Mouse (Mus musculus) limb, embryonic 14.5 days (tissue): ENCODE measurements around the gene Thap3. TPM values are rescaled to one million over a fixed set of nuclear protein-coding genes. Genes with fewer than 3 reads are reported as not detected.

Experiments
- ATAC-seq: fragments of 200-750 bp; cut with Nextera tagmentation; 2 replicates; pipeline ENCODE4 v1.8.0; 2017; ENCODE audit warnings: low read depth, moderate number of reproducible peaks, moderate TSS enrichment; ENCODE audit not compliant: low FRiP score
- DNase-seq: peaks from one replicate; pipeline ENCODE4 v3.0.0-alpha.2; 2015; ENCODE audit warnings: low spot score
- H3K27ac ChIP-seq: fragments of 300-500 bp; sonication (generic); replicated peaks from 2 replicates; pipeline ENCODE4 v1.5.1; 2014; ENCODE audit warnings: low read depth, mild to moderate bottlenecking, low read length, moderate library complexity, mixed read lengths
- H3K27me3 ChIP-seq: fragments of 300-500 bp; sonication (generic); 2 replicates; pipeline ENCODE4 v1.6.1; 2014; ENCODE audit warnings: low read length, mixed read lengths; ENCODE audit not compliant: control insufficient read depth, insufficient read depth
- H3K36me3 ChIP-seq: fragments of 300-500 bp; sonication (generic); 2 replicates; pipeline ENCODE4 v1.6.1; 2014; ENCODE audit warnings: mild to moderate bottlenecking, low read length, moderate library complexity, mixed read lengths; ENCODE audit not compliant: control insufficient read depth, insufficient read depth
- H3K4me1 ChIP-seq: fragments of 300-500 bp; sonication (generic); 2 replicates; pipeline ENCODE4 v1.6.1; 2014; ENCODE audit warnings: antibody characterized with exemption, low read length, mixed read lengths; ENCODE audit not compliant: control insufficient read depth, insufficient read depth
- H3K4me2 ChIP-seq: fragments of 300-500 bp; sonication (generic); replicated peaks from 2 replicates; pipeline ENCODE4 v1.6.1; 2014; ENCODE audit warnings: low read depth, mild to moderate bottlenecking, low read length, moderate library complexity; ENCODE audit not compliant: severe bottlenecking
- H3K4me3 ChIP-seq: fragments of 300-500 bp; sonication (generic); replicated peaks from 2 replicates; pipeline ENCODE4 v1.5.1; 2014; ENCODE audit warnings: low read length
- H3K9ac ChIP-seq: fragments of 300-500 bp; sonication (generic); 2 replicates; pipeline ENCODE4 v1.6.1; 2014; ENCODE audit warnings: mild to moderate bottlenecking, low read depth, low read length, moderate library complexity; ENCODE audit not compliant: severe bottlenecking
- H3K9me3 ChIP-seq: fragments of 300-500 bp; sonication (generic); 2 replicates; pipeline ENCODE4 v1.6.1; 2016; ENCODE audit warnings: low read length; ENCODE audit not compliant: control insufficient read depth
- POLR2A ChIP-seq: fragments of 200-500 bp; IDR thresholded peaks from 2 replicates; pipeline ENCODE4 v1.8.0; 2012; ENCODE audit warnings: inconsistent platforms, mild to moderate bottlenecking, moderate library complexity, borderline replicate concordance; ENCODE audit not compliant: insufficient read depth, insufficient read length; ENCODE audit errors: extremely low read depth
- WGBS: fragments of 180-500 bp; shearing (Covaris S2); extraction: QIAGEN DNeasy Blood & Tissue Kit; methylation state at CpG from one replicate; pipeline ENCODE4 v1.1.7; 2014; 5-methylcytosine and 5-hydroxymethylcytosine counted together
- polyA plus RNA-seq, 2 experiments: library from polyadenylated mRNA; depleted of rRNA in 1 of 2; stranded (reverse) in 1 of 2; unstranded in 1 of 2; fragments of >200 nt; fragmentation: Nextera tagmentation in 1 of 2; extraction: Ambion mirVana in 1 of 2; gene quantifications; 2 replicates each; pipeline versions ENCODE4 v1.2.1 to v1.2.3; 2012 to 2014

The Thap3 gene
- polyA plus RNA-seq, 2 experiments, result 37.5 to 61.6 TPM

DNA sequence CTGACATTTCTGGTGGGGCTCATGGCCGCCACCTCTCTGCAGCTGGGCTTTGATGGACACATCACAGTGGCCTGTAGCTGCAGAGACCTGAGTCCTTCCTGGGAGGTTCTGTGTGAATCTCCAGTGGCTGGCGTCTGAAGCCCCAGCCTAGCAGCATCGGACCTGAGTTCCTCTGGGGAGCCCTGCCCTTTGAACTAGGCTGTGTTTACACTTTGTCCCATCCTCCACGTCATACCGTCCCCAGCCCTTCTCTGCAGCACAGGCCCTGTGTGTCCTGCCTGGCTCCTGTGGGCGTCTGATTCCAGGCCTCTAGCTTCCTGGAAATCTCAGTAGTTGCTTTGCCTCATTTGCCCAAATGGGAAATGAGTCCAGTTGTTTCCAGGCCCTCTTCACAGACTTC lies 35.6 kb downstream of the Thap3 start:
- H3K9me3 ChIP-seq, result no peaks in the 10 kb centered on the region
- no peak for TF ChIP-seq POLR2A
- no peak for DNase-seq
- H3K27me3 ChIP-seq, result no peaks in the 10 kb centered on the region
- no peaks in the 10 kb centered on the region for H3K4me1 ChIP-seq
- no peak overlapping the region for H3K9ac ChIP-seq
- no peak overlapping the region for H3K4me3 ChIP-seq
- WGBS, result 69% methylated on average over 6 of the region's 6 CpGs
- no peak overlapping the region for H3K4me2 ChIP-seq
- no peak for ATAC-seq
- peaks cover 71% of the 10 kb centered on the region for H3K36me3 ChIP-seq
- H3K27ac ChIP-seq, result no peak overlapping the region

DNA sequence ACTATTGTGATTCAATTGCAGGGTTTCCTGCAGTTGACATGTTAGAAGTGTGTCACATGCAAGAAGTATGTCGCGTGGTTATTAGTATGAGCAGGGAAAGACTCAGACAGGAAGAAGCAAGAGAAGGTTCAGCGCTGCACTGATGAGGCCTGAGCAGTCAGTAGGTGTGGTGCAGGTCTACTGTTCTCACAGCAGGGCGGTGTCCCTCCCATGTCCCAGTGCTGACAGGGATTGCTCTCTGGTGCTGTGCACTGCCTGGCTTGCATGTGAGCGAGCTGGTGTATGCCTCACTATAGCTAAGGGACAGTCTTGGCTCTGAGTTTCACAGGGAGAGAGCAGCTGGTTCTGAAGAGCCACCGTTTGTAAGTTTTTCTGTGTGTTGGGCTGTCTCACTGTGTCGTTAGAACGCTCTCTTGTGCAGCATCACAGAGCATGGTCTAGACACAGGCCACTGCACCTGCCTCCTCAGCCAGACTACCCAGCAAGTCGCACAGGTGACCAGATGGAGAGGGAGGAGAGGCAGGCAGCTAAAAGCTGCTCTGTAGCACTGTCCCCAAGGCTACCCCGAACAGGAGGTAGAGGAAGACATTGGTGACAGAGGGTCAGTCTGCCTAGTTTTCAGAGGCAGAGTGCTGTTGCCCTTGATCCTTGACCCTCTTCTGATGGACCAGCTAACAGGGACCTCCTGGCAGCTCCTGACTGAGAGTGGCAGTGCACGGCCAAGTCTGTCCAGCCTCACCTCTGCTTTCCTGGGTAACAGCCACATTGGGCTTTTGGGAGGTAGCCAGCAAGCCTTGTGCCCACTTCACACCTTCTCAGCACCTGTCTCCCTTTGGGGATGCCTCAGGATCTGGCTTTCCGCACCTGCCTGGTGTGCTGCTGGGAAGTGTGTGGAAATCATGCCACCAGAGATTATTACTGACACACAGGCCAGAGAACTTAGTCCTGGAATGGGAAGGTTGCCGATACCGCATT lies 40.0 kb downstream of the Thap3 start:
- Histone ChIP-seq H3K9ac (no peak overlapping the region), H3K4me3 (no peak overlapping the region), H3K27ac (no peak overlapping the region), H3K36me3 (peaks cover 41% of the 10 kb centered on the region), H3K4me1 (no peaks in the 10 kb centered on the region), H3K9me3 (no peaks in the 10 kb centered on the region), H3K4me2 (no peak overlapping the region), H3K27me3 (no peaks in the 10 kb centered on the region)
- no peak for ATAC-seq
- no peak for TF ChIP-seq POLR2A
- 91% methylated on average over 14 of the region's 14 CpGs for WGBS
- DNase-seq, result no peak

DNA sequence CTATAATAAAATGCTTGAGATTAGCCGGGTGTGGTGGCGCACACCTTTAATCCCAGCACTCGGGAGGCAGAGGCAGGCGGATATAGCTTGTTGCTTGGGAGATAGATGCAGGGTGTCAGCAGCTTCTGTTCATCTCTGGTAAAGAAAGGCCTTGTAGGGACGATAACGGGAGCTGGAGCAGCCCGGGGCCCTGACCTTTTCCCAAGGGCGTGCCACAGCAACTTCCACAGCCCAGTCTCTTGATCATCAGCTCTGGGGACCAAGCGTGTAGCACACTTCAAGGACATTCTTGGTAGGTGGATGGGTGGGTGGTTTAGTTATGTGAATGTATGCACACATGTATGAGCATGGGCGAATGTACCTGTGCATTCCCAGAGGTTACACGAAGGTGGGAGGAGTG lies 42.6 kb downstream of the Thap3 start:
- DNase-seq, result no peak

DNA sequence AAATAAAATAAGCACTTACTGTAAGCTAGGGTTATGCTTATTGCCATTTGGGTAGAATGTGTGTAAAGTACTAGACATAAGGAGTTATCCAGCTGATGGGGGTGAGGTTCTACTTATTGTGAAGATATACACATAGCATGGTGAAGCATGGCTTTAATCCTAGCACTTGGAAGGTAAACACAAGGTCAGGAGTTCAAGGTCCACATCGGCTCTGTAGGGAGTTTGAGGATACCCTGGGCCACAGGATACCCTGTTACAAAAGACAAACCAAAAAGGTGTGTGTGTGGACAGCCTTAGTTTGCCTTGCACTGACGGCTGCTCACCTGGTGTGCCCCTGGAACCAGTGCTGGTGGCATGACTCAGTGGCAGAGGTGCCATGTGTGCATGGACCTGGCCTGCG lies 50.7 kb downstream of the Thap3 start:
- WGBS, result 91% methylated on average over 3 of the region's 3 CpGs
- no peak for ATAC-seq
- no peak for TF ChIP-seq POLR2A

More for the DNA sequence above, 42.6 kb downstream of the Thap3 start:
- Histone ChIP-seq H3K9me3 (no peaks in the 10 kb centered on the region), H3K4me2 (no peak overlapping the region), H3K9ac (no peak overlapping the region), H3K27ac (no peak overlapping the region), H3K4me1 (no peaks in the 10 kb centered on the region), H3K27me3 (no peaks in the 10 kb centered on the region), H3K4me3 (no peak overlapping the region), H3K36me3 (peaks cover 16% of the 10 kb centered on the region)
- ATAC-seq, result no peak
- WGBS, result 93% methylated on average over 11 of the region's 11 CpGs
- no peak for TF ChIP-seq POLR2A

DNA sequence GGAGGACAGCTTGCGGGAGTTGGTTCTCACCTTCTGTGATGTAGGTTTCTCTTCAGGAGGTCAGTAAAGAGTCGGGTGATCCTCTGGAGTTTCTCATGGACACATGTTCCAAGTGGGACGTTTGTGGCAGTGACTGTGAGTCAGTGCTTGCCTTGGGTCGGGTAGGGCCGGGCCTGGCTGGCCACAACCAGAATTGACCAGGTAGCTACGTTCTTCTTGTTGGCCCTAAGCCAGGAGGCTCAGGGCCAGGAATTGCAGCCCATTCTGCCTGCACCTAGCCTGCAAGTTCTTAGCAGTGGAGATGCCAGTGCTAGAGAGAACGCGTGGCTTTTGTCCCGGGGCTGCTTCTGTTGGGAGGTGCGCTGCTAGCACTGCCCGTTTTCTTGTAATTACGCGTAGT lies 51.4 kb downstream of the Thap3 start:
- Histone ChIP-seq H3K36me3 (peaks cover 2% of the 10 kb centered on the region; the same call in 1 of the 2 replicates), H3K4me1 (peaks cover 9% of the 10 kb centered on the region), H3K27me3 (no peaks in the 10 kb centered on the region), H3K9me3 (no peaks in the 10 kb centered on the region), H3K4me2 (no peak overlapping the region), H3K9ac (no peak overlapping the region), H3K4me3 (no peak overlapping the region), H3K27ac (no peak overlapping the region)
- 86% methylated on average over 13 of the region's 13 CpGs for WGBS
- no peak for TF ChIP-seq POLR2A
- DNase-seq (no peak), ATAC-seq (no peak)

More for the DNA sequence above, 50.7 kb downstream of the Thap3 start:
- no peak for DNase-seq
- H3K9ac ChIP-seq, result no peak overlapping the region
- H3K27me3 ChIP-seq, result no peaks in the 10 kb centered on the region
- peaks cover 2% of the 10 kb centered on the region; the same call in 1 of the 2 replicates for H3K36me3 ChIP-seq
- H3K4me1 ChIP-seq, result peaks cover 9% of the 10 kb centered on the region
- H3K4me2 ChIP-seq, result no peak overlapping the region
- H3K4me3 ChIP-seq, result no peak overlapping the region
- H3K27ac ChIP-seq, result no peak overlapping the region
- H3K9me3 ChIP-seq, result no peaks in the 10 kb centered on the region
